Mouse (Mus musculus) liver, embryonic 14.5 days (tissue): ENCODE results near the gene Proser1.

Experiments used
- CTCF ChIP-seq: IDR thresholded peaks from 2 replicates; pipeline ENCODE4 v1.5.1; 2016; ENCODE audit warnings: antibody characterized with exemption, low read depth, control low read depth
- EP300 ChIP-seq: IDR thresholded peaks from 2 replicates; pipeline ENCODE4 v1.6.1; 2016; ENCODE audit warnings: antibody characterized with exemption, low read depth

DNA sequence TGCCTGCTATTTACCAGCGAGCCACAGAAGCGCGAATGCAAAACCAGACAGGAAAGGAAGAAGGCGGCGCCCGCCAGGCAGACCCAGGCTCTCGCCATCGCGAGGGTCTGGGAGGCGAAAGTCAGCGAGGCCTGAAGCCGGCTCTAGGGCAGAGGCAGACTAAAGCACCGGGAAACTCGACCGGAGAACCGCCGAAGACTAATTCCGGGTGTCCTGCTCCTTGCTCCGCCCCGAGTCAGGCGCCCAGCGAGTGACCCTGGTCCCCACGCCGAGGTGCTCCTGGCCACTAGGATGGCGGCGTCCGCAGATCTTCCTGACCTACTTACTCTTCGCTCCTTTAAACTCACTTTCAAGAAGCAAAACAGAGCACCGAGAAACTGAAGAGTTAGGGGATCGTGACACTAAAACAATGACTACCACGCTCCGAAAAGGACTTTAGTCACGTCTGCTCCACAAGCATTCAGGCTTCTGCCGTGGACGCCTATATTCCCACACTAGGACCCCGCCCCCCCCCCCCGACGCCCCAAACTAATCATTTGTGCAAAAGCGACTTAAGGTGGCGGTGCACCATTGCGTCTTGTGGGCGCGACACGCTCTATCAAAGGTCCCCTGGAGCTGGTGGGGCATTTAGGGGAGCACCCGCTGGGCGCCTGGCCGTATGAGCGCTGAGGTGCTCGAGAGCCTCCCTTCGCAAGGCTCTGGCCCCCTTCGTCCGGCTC is at the start of gene Proser1, which contains the start of gene Nhlrc3:
- TF ChIP-seq CTCF = no peak; the same call in 1 of the 2 replicates
- TF ChIP-seq EP300 = peak; percentile 62
